Mouse (Mus musculus) cerebellum, adult 2 months (tissue): Measurements from ENCODE around the gene Adam15.

Experiments
- CTCF ChIP-seq: fragments of 200-500 bp; IDR thresholded peaks from 2 replicates; pipeline ENCODE4 v1.5.1; 2011; ENCODE audit warnings: low read depth, mild to moderate bottlenecking, control low read depth, low read length, moderate library complexity, borderline replicate concordance; ENCODE audit not compliant: insufficient read depth
- POLR2A ChIP-seq: fragments of 200-500 bp; IDR thresholded peaks from 2 replicates; pipeline ENCODE4 v1.6.1; 2011; ENCODE audit warnings: low read length, control low read depth, borderline replicate concordance; ENCODE audit not compliant: insufficient read depth

DNA sequence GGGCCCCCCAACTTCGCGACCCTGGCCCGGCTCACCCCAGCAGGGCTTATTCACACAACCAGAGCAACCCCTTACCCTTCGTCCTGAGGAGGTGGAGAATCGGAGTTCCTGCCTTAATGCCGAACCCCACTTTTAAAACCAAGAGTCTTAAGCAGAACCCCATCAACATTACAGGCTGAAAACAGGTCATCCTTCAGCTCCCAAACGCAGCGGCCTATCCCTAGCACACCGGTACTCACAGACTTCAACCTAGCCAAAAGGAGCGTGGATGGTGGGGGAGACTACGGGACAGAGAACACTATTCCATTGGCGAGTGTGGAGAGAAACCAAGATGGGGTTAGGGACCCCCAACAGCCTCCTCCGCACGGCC, 27.7 kb downstream of the Adam15 start:
- TF ChIP-seq CTCF (no peak), POLR2A (no peak)
